Mouse (Mus musculus) embryonic stem cell, embryonic (primary cell): ENCODE results near the gene Dpy19l1.

Experiments used
- CTCF ChIA-PET, 4 experiments: fragments of 300-600 bp in 2 of 4; fragments of 350-600 bp in 2 of 4; sonication (Branson Sonifier 250); formaldehyde crosslinking; loops; one replicate each; lab custom pipeline; 2022; ENCODE audit warnings: inconsistent platforms in 2 of 4; lab: Charles Lee
- POLR2A ChIA-PET, 4 experiments: fragments of 300-600 bp in 2 of 4; fragments of 350-600 bp in 2 of 4; sonication (Branson Sonifier 250); formaldehyde crosslinking; loops; one replicate each; lab custom pipeline; 2022; ENCODE audit warnings: antibody characterized with exemption in 4 of 4, inconsistent platforms in 1 of 4; lab: Charles Lee

The Dpy19l1 gene

GRCm38 (mm10) chr9:24488425-24489104 is 14.4 kb downstream of the Dpy19l1 start:
- POLR2A ChIA-PET, result interaction anchor here in 3 of 4 experiments (1.0 to 4.8 kb wide), 5 partner anchors 8 to 14 kb away, joined by 3 to 24 read pairs (median 4); partner anchors contain the start of gene Dpy19l1 (in 3 of the 3)
- CTCF ChIA-PET, result no interaction called here

- ChIA-PET POLR2A (no interaction called here), CTCF (no interaction called here)
Observed at GRCm38 (mm10) chr9:24482375-24482774, 20.6 kb downstream of the Dpy19l1 start.

DNA sequence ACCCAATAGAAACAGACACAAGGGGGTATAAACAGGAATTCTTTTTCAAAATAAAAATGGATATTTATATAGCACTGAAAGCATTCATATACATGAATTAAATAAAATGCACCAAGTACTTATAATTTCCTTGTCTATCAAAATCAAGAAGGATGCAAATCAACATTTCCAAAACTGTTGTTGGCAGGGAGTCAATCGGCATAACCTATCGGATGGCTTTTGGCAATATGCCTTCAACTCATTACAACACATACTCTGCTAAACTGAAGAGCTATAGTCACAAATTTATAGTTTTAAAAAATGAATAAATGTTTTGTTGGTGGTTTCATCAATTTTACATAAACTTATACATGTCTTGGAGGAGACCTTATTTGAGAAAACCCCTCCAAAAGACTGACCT is 25.7 kb downstream of the Dpy19l1 start:
- POLR2A ChIA-PET, result no interaction called here

DNA sequence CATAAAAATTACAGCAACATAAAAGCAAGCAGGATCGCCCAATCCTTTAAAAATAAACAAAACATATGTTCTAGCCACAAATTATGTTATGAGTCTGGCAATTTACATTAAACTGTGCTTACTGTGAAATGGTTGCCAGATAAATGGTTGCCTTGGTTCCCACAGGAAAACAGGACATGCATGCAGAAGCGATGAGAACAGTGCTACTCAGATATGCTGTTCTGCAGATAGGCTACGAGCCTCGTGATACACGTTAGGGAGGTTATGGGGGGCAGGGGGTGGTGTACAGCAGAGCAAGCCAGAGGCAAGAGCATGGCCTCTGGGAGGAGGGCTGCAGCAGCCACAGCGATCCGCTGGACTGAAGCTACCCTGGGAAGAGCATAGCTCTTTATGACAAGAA is 29.1 kb downstream of the Dpy19l1 start:
- CTCF ChIA-PET, result no interaction called here
- POLR2A ChIA-PET, result no interaction called here

More for the DNA sequence above, 25.7 kb downstream of the Dpy19l1 start:
- CTCF ChIA-PET, result no interaction called here

DNA sequence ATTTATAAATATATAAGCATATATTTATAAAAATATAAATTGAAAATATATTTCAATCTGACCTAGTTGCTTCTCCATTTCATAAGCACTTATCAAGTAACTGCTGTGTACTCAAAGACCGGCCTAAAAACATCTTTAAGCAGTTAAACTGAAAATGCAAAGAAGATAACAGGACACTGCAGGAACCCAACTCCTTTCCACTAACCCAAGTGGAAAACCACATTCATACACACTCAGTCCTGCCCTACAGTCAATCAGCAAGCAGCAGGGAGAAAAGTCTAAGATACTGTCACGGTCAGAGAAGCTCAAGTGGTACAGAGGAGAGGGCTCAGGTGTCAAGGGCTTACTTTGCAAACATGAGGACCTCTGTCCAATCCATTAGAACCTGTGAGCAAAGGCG is 30.4 kb downstream of the Dpy19l1 start:
- CTCF ChIA-PET, result no interaction called here

GRCm38 (mm10) chr9:24470166-24470565 is 32.8 kb downstream of the Dpy19l1 start:
- POLR2A ChIA-PET, result interaction anchor here in 1 of 4 experiments (1.4 kb wide), 1 partner anchor 26 kb away, joined by 3 read pairs; no protein-coding TSS in a partner anchor
- CTCF ChIA-PET, result no interaction called here

More for the DNA sequence above, 30.4 kb downstream of the Dpy19l1 start:
- POLR2A ChIA-PET, result no interaction called here

GRCm38 (mm10) chr9:24467186-24467585 is 35.8 kb downstream of the Dpy19l1 start:
- ChIA-PET POLR2A (interaction anchor here in 1 of 4 experiments (0.5 to 1.6 kb wide), 3 partner anchors 23 to 504 kb away, joined by 3 to 5 read pairs (median 4); no protein-coding TSS in a partner anchor), CTCF (interaction anchor here in 1 of 4 experiments (0.7 kb wide), 1 partner anchor 23 kb away, joined by 3 read pairs; no protein-coding TSS in a partner anchor)

- POLR2A ChIA-PET, result interaction anchor here in 1 of 4 experiments (0.6 to 1.6 kb wide), 2 partner anchors 22 to 23 kb away, joined by 4 to 5 read pairs; no protein-coding TSS in a partner anchor
- CTCF ChIA-PET, result interaction anchor here in 1 of 4 experiments (0.7 kb wide), 1 partner anchor 23 kb away, joined by 3 read pairs; no protein-coding TSS in a partner anchor
Observed at GRCm38 (mm10) chr9:24466649-24467048, 36.3 kb downstream of the Dpy19l1 start.

- ChIA-PET CTCF (no interaction called here), POLR2A (no interaction called here)
Observed at GRCm38 (mm10) chr9:24461379-24461961, 41.5 kb downstream of the Dpy19l1 start.

DNA sequence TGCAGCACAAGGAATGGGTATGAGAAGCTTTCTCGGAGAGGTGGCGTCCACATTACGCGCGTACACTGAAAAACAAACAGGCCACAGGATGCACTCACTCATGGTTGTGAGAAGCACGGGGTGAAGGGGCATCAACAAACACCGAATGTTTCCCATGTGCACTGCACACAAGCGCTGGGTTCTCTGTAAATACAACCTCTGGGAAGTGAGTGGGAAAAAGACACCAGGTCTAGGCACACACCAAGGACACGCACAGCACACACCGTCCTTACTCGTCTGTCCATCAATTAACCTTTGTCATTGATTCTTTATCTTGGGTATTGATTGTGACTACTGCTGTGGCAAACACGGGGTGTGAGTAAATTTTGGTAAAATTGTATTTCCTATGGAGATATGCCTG is 49.1 kb downstream of the Dpy19l1 start:
- ChIA-PET CTCF (no interaction called here), POLR2A (interaction anchor here in 1 of 4 experiments (1.3 kb wide), 1 partner anchor 44 kb away, joined by 3 read pairs; no protein-coding TSS in a partner anchor)

GRCm38 (mm10) chr9:24450976-24451375 is 52.0 kb downstream of the Dpy19l1 start:
- CTCF ChIA-PET, result no interaction called here

DNA sequence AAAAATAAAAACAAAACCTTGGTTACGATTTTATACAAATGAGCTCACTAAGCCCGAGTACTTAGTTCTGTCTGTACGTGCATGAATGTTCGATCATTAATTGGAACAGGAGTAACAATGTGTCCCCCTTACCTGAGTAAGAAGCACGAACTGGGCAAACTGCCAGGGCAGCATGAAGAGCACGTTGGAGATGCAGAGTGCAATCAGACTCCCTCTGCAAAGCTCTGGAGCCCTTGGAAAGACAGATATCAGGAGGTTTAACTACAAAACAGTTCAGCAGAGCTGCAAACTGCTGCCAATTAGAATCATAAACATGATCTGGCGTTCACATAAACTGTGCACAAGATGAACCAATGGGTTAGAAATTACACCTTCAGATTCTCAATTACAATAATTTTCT is 52.4 kb downstream of the Dpy19l1 start:
- CTCF ChIA-PET, result no interaction called here
- POLR2A ChIA-PET, result interaction anchor here in 2 of 4 experiments (0.6 to 0.7 kb wide), 2 partner anchors 14 to 40 kb away, joined by 3 read pairs; no protein-coding TSS in a partner anchor

More at GRCm38 (mm10) chr9:24450976-24451375, 52.0 kb downstream of the Dpy19l1 start:
- POLR2A ChIA-PET, result no interaction called here

DNA sequence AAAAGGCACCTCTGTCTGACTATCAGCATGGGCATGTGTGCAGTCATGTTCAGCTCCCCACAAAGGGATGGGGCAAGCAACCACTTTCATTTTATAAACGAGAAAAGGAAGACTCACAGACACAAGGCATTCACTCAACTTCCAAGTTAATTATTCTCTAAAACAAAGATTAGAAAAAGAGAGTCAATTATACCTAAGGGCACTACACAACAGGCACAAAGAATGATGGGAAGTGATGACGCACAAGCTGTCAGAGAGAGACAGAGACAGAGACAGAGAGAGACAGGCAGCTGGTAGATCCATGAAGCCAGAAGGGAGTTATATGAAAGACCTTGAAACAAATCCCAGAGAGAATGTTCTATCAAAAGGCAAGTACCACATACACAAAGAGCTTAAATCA is 68.0 kb downstream of the Dpy19l1 start:
- ChIA-PET POLR2A (no interaction called here), CTCF (no interaction called here)

DNA sequence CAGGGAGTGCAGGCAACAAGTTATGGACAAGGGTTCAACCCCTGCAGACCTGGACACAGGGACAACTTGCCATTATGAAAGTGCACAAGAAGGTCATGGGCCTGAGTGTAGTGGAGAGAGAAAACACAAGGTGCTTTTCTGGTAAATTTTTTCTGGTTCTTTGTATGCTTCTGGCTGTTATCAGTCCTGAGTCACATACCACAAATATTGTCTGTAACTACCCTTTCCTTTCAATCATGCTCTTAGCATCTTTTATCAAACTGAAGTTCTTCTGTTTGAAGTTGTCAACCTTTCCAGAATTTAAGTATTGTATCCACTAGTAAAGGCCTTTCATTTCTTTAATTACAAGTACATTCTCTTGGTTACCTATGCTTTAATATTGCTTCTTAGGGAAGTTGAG is 73.2 kb downstream of the Dpy19l1 start:
- ChIA-PET CTCF (no interaction called here), POLR2A (no interaction called here)

- ChIA-PET CTCF (no interaction called here), POLR2A (no interaction called here)
Observed at GRCm38 (mm10) chr9:24425679-24426078, 77.3 kb downstream of the Dpy19l1 start.

DNA sequence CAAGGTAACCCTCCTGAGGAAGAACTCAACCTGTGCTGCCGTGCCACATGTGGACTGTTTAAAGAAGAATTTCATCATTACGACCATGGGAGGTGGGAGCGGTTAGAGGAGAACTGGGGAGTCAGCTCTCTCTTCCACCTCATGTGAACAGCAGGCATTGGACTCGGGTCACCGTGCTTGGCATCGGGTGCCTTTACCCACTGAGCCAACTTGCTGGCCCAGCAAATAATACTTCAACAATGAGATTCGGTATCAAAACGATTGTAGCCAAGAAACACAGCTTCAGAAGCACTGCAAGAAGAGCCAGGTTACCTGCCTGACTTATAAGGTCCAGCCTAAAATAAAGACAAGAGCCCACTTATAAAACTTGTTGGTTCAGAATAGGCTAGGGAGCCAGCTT is 79.7 kb downstream of the Dpy19l1 start:
- ChIA-PET POLR2A (interaction anchor here in 2 of 4 experiments (0.7 to 1.6 kb wide), 2 partner anchors 14 to 79 kb away, joined by 3 to 4 read pairs; no protein-coding TSS in a partner anchor), CTCF (interaction anchor here in 1 of 4 experiments (0.6 kb wide), 1 partner anchor 12 kb away, joined by 3 read pairs; no protein-coding TSS in a partner anchor)

- ChIA-PET CTCF (no interaction called here), POLR2A (interaction anchor here in 1 of 4 experiments (0.6 kb wide), 1 partner anchor 10 kb away, joined by 5 read pairs; no protein-coding TSS in a partner anchor)
Observed at GRCm38 (mm10) chr9:24421888-24422287, 81.1 kb downstream of the Dpy19l1 start.

DNA sequence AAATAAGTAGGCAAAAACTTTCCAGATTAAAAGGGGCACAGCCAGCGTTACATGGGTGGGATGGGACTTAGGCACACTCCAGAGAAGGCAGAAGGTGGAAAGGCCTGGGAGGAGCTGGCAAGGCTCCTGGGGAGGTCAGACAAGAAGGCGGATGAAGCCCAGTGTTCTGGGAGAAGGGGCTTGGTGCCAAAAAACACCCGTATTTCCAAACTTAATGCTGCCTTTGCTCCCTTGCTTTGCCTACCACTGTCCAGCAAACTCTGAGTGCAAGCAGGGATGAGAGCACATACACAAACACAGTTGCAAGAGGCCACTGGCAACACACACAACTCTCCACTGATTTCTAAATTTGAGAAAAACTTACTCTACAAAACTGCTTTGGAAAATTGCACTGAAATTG is 81.7 kb downstream of the Dpy19l1 start:
- CTCF ChIA-PET, result no interaction called here
- POLR2A ChIA-PET, result no interaction called here

DNA sequence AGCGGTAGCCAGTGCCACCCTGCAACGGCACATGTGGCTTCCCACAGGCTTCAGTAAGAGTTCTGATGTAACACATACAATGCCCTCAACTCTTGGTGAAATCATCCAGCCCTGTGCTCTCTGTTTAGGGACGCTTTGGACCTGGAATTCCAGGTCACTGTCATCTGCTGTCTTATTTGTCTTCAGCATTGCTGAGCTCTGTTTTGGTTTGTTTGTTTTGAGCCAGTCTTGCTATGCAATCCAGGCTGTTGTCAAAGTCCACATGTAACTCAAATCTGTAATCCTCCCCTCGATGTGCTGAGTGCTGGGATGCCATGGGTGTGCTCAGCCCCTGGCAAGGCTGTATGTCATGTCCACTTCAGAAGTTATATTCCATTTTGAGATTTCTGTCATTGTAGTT is 82.8 kb downstream of the Dpy19l1 start:
- CTCF ChIA-PET, result no interaction called here
- POLR2A ChIA-PET, result no interaction called here

- CTCF ChIA-PET, result no interaction called here
- POLR2A ChIA-PET, result no interaction called here
Observed at GRCm38 (mm10) chr9:24418281-24418680, 84.7 kb downstream of the Dpy19l1 start.
